Mouse (Mus musculus) embryonic facial prominence, embryonic 14.5 days (tissue): ENCODE measurements around the gene Zfhx3. TPM values are rescaled to one million over a fixed set of nuclear protein-coding genes. Genes with fewer than 3 reads are reported as not detected.

ENCODE experiments used
- ATAC-seq: fragments of 200-750 bp; cut with Nextera tagmentation; 2 replicates; pipeline ENCODE4 v1.8.0; 2017; ENCODE audit warnings: low read depth, moderate number of reproducible peaks, moderate TSS enrichment
- DNase-seq: peaks from one replicate; pipeline ENCODE4 v3.0.0-alpha.2; 2015; ENCODE audit warnings: low spot score
- H3K27ac ChIP-seq: fragments of 300-500 bp; sonication (generic); replicated peaks from 2 replicates; pipeline ENCODE4 v1.5.1; 2014; ENCODE audit warnings: low read depth, mild to moderate bottlenecking, low read length, moderate library complexity
- H3K27me3 ChIP-seq: fragments of 300-500 bp; sonication (generic); replicated peaks from 2 replicates; pipeline ENCODE4 v1.6.1; 2014; ENCODE audit warnings: low read length; ENCODE audit not compliant: control insufficient read depth, insufficient read depth
- H3K36me3 ChIP-seq: fragments of 300-500 bp; sonication (generic); 2 replicates; pipeline ENCODE4 v1.6.1; 2014; ENCODE audit warnings: low read length, mixed read lengths; ENCODE audit not compliant: control insufficient read depth, insufficient read depth
- H3K4me1 ChIP-seq: fragments of 300-500 bp; sonication (generic); 2 replicates; pipeline ENCODE4 v1.6.1; 2014; ENCODE audit warnings: antibody characterized with exemption, low read length; ENCODE audit not compliant: control insufficient read depth, insufficient read depth
- H3K4me2 ChIP-seq: fragments of 300-500 bp; sonication (generic); 2 replicates; pipeline ENCODE4 v1.6.1; 2014; ENCODE audit warnings: low read depth, mild to moderate bottlenecking, low read length, moderate library complexity, mixed read lengths
- H3K4me3 ChIP-seq: fragments of 300-500 bp; sonication (generic); 2 replicates; pipeline ENCODE4 v1.5.1; 2014; ENCODE audit warnings: low read depth, mild to moderate bottlenecking, low read length
- H3K9ac ChIP-seq: fragments of 300-500 bp; sonication (generic); 2 replicates; pipeline ENCODE4 v1.6.1; 2014; ENCODE audit warnings: low read depth, mild to moderate bottlenecking, low read length, moderate library complexity, mixed read lengths
- H3K9me3 ChIP-seq: fragments of 300-500 bp; sonication (generic); 2 replicates; pipeline ENCODE4 v1.6.1; 2016; ENCODE audit warnings: low read length; ENCODE audit not compliant: control insufficient read depth
- whole genome bisulfite sequencing: fragments of 180-500 bp; shearing (Covaris S2); extraction: QIAGEN DNeasy Blood & Tissue Kit; methylation state at CpG from one replicate; pipeline ENCODE4 v1.1.7; 2014; 5-methylcytosine and 5-hydroxymethylcytosine counted together
- polyA plus RNA-seq: library from polyadenylated mRNA; unstranded; fragments of >200 nt; fragmentation: Nextera tagmentation; extraction: Ambion mirVana; gene quantifications from 2 replicates; pipeline ENCODE4 v1.2.1, GENCODE M21; 2014

Zfhx3 gene
- polyA plus RNA-seq, 1 experiment from 2014 or later, result 14.2 TPM

- 58% methylated on average over 10 of the region's 11 CpGs for WGBS
- ATAC-seq (no peak), DNase-seq (peak; percentile 53)
These were observed 729.6 kb downstream of the Zfhx3 start for GRCm38 (mm10) chr8:108671939-108672515.

GRCm38 (mm10) chr8:108675001-108675525 is 732.6 kb downstream of the Zfhx3 start:
- Histone ChIP-seq H3K4me2 (no peak overlapping the region), H3K27ac (no peak overlapping the region), H3K9ac (no peak overlapping the region), H3K27me3 (no peaks in the 10 kb centered on the region), H3K9me3 (no peaks in the 10 kb centered on the region), H3K4me1 (peaks cover 4% of the 10 kb centered on the region; the same call in 1 of the 2 replicates), H3K36me3 (no peaks in the 10 kb centered on the region), H3K4me3 (no peak overlapping the region)
- WGBS, result 68% methylated on average over 17 of the region's 17 CpGs
- ATAC-seq, result no peak
- DNase-seq, result no peak

More at GRCm38 (mm10) chr8:108671939-108672515, 729.6 kb downstream of the Zfhx3 start:
- Histone ChIP-seq H3K9me3 (no peaks in the 10 kb centered on the region), H3K4me1 (peaks cover 4% of the 10 kb centered on the region; the same call in 1 of the 2 replicates), H3K9ac (no peak overlapping the region), H3K36me3 (no peaks in the 10 kb centered on the region), H3K4me3 (no peak overlapping the region), H3K27ac (no peak overlapping the region), H3K4me2 (no peak overlapping the region), H3K27me3 (no peaks in the 10 kb centered on the region)

GRCm38 (mm10) chr8:108689694-108690093 is 747.2 kb downstream of the Zfhx3 start:
- no peak overlapping the region for H3K27ac ChIP-seq
- ATAC-seq, result no peak
- H3K4me3 ChIP-seq, result no peak overlapping the region
- DNase-seq, result no peak
- peaks cover 11% of the 10 kb centered on the region; the same call in 1 of the 2 replicates for H3K4me1 ChIP-seq
- H3K4me2 ChIP-seq, result no peak overlapping the region
- WGBS, result 85% methylated on average over 9 of the region's 9 CpGs
- no peaks in the 10 kb centered on the region for H3K36me3 ChIP-seq
- no peak overlapping the region for H3K9ac ChIP-seq
- peaks cover 4% of the 10 kb centered on the region; the same call in 1 of the 2 replicates for H3K27me3 ChIP-seq
- no peaks in the 10 kb centered on the region for H3K9me3 ChIP-seq

GRCm38 (mm10) chr8:108690576-108691455 is 748.4 kb downstream of the Zfhx3 start:
- Histone ChIP-seq H3K9me3 (no peaks in the 10 kb centered on the region), H3K4me3 (no peak overlapping the region), H3K27ac (no peak overlapping the region), H3K9ac (0 out of 2 replicates have a peak overlapping the region, but pooled peaks have one; percentile 45), H3K27me3 (peaks cover 16% of the 10 kb centered on the region), H3K4me2 (peak overlapping the region; percentile 55), H3K4me1 (peaks cover 14% of the 10 kb centered on the region), H3K36me3 (no peaks in the 10 kb centered on the region)
- 20% methylated on average over 14 of the region's 14 CpGs for whole genome bisulfite sequencing
- DNase-seq (peak; percentile 73), ATAC-seq (0 out of 2 replicates have a peak, but pooled peaks have one; percentile 7)

GRCm38 (mm10) chr8:108691456-108692238 is 749.2 kb downstream of the Zfhx3 start:
- Histone ChIP-seq H3K4me3 (peak overlapping the region; percentile 27), H3K36me3 (no peaks in the 10 kb centered on the region), H3K27me3 (peaks cover 24% of the 10 kb centered on the region), H3K27ac (no peak overlapping the region; the same call in 1 of the 2 replicates), H3K9me3 (no peaks in the 10 kb centered on the region), H3K4me2 (peak overlapping the region; percentile 55), H3K4me1 (peaks cover 22% of the 10 kb centered on the region), H3K9ac (peak overlapping the region; percentile 45)
- WGBS, result 5% methylated on average over 21 of the region's 21 CpGs
- DNase-seq (no peak), ATAC-seq (peak; percentile 24; the same call in 1 of the 2 replicates)

GRCm38 (mm10) chr8:108692239-108692627 is 749.8 kb downstream of the Zfhx3 start:
- ATAC-seq, result peak; percentile 35; the same call in 1 of the 2 replicates
- Histone ChIP-seq H3K36me3 (no peaks in the 10 kb centered on the region), H3K9ac (0 out of 2 replicates have a peak overlapping the region, but pooled peaks have one; percentile 45), H3K4me1 (peaks cover 24% of the 10 kb centered on the region), H3K4me3 (peak overlapping the region; percentile 27), H3K27me3 (peaks cover 25% of the 10 kb centered on the region), H3K9me3 (no peaks in the 10 kb centered on the region), H3K27ac (no peak overlapping the region; the same call in 1 of the 2 replicates), H3K4me2 (peak overlapping the region; percentile 55)
- WGBS, result 1% methylated on average over 5 of the region's 5 CpGs
- DNase-seq, result peak; percentile 78

- Histone ChIP-seq H3K27ac (no peak overlapping the region; the same call in 1 of the 2 replicates), H3K9ac (no peak overlapping the region), H3K9me3 (no peaks in the 10 kb centered on the region), H3K4me3 (no peak overlapping the region), H3K4me1 (peaks cover 32% of the 10 kb centered on the region), H3K4me2 (peak overlapping the region; percentile 55), H3K27me3 (peaks cover 33% of the 10 kb centered on the region), H3K36me3 (no peaks in the 10 kb centered on the region)
- WGBS, result 56% methylated on average over 6 of the region's 6 CpGs
- no peak for ATAC-seq
- no peak for DNase-seq
These were observed 750.5 kb downstream of the Zfhx3 start for GRCm38 (mm10) chr8:108692669-108693665.
